Mouse (Mus musculus): Measurements from ENCODE around the gene Col6a1.

Gene Col6a1

DNA sequence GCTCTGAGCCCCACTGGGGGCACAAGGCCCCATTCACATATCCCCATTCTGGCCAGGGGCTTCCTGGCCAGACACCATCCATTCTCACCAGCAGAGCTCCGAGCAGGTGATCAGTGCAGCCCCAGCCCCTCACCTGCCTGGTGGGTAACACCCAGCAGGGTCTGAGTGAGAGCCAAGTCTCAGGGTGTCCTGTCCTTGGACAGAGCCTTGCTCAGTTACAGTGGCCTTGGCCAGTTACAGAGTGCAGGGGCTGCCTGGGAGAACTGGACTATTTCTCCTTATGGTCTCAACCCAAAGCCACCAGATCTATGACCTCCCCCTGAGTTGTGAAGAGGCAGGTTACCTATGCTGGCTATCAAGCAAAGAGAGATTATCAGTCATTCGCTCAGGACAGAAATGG lies 871 bp downstream of the Col6a1 start:
- peak; percentile 14 to 22 for DNase-seq (ENCODE audit: low spot score in 2 of 2)

DNA sequence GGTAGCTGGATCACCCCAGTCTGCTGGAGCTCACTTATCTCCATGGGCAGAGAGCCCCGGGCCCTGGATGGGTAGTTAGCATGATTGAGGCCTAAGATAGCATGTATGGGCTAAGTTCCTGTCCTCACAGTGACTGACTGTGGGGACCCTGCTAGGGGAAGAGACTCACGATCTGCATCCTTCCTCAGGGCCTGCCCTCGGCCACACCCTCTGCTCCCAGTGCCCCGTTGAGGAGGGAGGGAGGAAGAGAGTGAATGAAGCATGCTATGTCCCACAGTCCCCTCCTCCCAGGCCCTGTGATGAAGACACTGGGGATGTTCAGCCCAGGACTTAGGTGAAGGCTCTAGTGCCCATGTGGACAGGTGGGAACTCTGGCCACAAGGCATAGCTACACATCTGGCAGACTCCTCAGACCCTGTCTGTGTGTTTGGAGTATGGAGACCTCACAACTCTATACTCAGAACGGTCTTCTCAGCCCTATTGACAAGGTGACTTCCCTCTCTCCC lies 1.7 kb downstream of the Col6a1 start:
- no peak for DNase-seq (ENCODE audit: low spot score in 2 of 2)

DNA sequence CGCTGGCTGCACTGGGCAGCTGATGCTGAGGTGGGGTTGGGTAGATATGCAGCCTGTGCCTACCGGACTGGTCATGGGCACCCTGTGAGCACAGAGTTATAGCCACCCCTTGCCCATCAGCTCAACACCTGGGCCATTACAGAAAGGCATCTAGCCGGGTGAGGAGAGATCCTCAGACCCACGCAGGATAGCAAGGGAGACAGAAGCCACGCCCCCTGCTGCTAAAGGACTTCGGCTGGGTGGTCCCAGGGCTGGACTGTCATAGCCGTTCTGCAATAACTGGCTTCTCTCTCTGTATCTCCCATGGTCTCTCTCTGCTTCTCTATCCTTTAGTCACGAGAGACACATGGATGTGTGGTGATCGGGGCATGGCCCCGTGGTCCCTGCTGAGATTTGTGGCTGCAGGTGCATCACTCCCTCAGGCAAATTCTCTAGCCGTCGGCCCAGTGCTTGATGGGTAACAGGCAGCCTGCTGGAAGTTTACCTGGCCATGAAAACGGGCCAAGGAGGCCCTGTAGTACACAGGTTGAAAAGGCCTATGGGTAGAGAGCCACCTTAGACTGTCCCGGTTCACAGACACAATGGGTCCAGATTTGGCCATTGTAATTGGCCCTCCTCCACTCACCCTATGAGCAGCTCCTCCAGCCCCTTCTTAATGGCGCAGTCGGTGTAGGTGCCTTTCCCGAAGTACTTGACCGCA lies 3.1 kb downstream of the Col6a1 start:
- DNase-seq (ENCODE audit: low spot score in 2 of 2), result no peak

DNA sequence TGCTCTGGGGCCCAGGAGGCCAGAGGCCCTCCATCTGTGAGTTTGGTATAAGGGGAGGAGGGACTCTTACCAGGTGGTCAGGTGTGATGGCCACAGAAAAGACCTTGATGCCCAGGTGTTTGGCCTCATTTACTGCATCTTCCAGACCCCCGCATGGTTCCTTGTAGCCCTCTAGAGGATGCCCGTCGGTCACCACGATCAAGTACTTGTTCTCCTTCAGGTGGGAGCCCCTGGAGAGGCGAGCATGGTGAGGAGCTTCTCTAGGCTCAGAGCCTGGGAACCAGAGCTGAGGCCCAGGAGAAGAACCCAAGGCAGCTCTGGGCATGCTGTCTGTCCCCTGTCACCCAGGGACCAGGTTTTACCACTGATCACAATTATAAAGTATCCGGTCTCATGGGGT lies 4.2 kb downstream of the Col6a1 start:
- DNase-seq (ENCODE audit: low spot score in 2 of 2), result no peak

GRCm38 (mm10) chr10:76721216-76721615 lies 4.8 kb downstream of the Col6a1 start:
- DNase-seq (ENCODE audit: low spot score in 2 of 2), result no peak

GRCm38 (mm10) chr10:76717631-76718030 lies 8.3 kb downstream of the Col6a1 start:
- DNase-seq (ENCODE audit: low spot score in 2 of 2), result no peak

DNA sequence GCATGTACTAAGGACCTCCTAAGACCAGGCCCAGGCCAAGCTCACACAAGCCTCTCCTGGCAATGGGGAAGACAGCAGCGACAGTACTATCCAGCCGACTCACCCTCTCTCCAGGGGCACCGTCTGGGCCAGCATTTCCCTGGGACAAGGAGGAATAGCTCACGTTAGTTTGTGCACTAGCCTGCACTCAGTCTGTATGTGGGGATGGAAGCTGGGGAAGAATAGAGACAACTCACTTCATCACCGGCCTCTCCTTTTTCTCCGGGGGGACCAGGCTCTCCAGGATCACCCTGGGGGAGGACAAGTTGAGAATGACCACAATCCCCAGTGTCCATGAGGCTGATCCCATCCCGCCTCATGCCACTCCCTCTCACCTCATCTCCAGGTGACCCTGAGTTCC lies 8.9 kb downstream of the Col6a1 start:
- DNase-seq (ENCODE audit: low spot score in 2 of 2), result no peak

DNA sequence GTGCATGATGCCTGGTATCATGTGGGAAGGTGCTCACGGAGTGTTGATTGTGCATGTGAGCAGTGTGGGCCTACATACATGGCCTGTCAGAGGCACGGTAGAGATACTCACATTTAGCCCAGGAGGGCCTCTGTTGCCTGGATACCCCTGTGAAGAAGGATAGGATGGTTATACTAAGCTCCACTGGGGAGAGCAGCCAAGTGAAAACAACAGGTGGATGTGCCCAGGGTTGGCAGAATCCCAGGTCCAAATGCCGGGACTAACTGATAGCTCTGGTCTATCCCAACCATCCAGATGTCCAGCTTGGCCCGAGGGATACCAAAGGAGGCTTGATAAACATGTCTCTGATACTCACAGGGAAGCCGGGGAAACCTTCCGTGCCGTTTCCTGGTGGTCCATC lies 11.7 kb downstream of the Col6a1 start:
- peak; percentile 63 to 77 for DNase-seq (ENCODE audit: low spot score in 2 of 2)

DNA sequence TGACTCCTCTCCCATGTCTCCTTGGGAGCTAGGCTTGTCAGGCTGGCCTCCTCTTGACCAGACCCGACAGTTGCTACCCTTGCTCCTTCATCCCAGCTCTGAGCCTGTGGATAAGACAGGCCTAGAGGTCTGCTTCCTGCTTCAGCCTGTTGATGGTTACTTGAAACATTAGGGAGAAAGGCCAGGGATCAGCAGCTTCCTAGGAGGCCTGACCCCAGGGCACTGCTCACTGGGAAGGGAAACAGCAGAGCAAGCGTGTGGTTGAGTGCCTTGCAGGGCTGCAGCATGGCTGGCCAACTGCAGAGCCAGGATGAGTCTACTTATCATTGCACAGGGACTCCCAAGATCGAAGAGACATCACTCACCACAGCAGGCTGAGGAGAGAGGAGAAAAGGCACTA lies 13.5 kb downstream of the Col6a1 start:
- DNase-seq (ENCODE audit: low spot score in 2 of 2), result no peak

DNA sequence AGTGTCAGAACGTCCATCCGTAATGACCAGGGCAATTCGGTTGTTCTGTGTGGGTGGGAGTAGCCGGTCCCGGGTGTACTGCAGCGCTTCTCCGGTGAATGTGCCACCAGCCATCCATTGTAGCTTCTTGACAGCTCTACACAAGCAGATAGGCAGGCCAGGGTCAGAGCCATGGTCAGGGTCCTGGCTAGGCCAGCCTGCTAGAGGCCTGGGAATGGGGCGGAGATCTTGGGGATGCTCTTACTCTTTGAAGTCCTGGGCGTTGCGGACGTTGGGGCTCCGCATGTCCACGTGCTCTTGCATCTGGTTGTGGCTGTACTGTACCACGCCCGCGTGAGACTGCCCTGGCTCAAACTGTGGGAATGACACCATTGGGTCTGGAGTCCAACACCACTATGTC lies 14.6 kb downstream of the Col6a1 start:
- DNase-seq (ENCODE audit: low spot score in 2 of 2), result no peak

DNA sequence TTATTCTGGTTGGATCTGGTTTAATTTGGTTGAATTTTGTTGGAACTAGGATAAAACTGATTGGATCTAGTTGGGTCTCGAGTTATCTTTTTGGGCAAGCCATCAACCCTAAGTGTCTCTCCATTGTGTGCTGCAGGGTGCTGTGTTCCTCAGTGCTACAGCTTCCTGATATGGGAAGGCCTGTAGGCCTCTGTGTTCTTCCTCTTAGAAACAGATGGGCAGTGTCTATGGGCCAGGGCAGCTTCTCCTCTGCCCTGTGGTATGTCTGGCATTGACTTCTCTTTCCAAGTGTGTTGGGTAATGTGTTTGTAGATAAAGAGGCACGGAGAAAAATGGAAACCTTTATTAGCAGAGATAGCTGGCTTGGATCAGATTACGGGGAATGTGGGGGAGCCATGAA lies 17.5 kb downstream of the Col6a1 start:
- no peak for DNase-seq (ENCODE audit: low spot score in 2 of 2)

DNA sequence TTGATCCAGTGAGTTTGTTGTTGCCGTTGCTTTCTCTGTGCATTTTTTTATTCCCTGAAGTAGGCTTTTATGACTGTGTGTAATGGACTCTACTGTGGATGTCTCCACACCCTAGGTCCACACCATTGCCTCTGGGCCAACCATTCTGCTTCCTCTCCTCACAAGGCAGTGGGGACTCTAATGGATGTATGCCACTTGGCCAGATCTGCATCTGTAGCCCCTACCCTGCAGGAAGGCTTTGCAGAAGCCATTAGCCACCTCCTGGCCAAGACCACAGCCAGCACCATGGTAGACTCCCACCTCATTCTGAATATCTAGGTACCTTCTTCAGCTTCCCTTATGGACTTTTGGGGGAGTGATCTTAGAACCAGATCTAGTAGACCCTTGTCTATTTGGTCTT lies 18.4 kb downstream of the Col6a1 start:
- no peak for DNase-seq (ENCODE audit: low spot score in 2 of 2)

DNA sequence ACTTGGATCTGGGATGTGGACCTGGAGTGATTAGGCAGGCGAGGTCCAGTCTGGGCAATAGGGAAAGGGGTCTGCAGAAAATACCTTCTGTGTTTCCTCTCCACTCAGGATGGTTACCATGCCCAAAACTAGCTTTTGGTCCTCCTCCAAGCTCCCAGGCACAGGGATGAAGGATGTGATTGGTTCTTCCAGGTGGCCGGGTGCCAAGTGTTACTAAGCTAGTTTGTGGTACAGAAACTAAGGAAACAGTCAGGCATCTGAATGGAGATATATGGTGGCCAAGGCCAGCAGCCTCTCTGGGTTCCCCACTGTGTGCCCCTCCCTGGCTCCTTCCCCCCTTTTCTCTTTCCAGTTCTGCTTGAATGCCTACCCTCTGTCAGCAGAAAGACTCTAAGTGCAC lies 19.0 kb downstream of the Col6a1 start:
- no peak for DNase-seq (ENCODE audit: low spot score in 2 of 2)

GRCm38 (mm10) chr10:76704358-76704757 lies 21.6 kb downstream of the Col6a1 start:
- no peak for DNase-seq (ENCODE audit: low spot score in 2 of 2)

GRCm38 (mm10) chr10:76701446-76701845 lies 24.5 kb downstream of the Col6a1 start:
- no peak for DNase-seq (ENCODE audit: low spot score in 2 of 2)

GRCm38 (mm10) chr10:76699816-76700215 lies 26.2 kb downstream of the Col6a1 start:
- DNase-seq (ENCODE audit: low spot score in 2 of 2), result no peak

DNA sequence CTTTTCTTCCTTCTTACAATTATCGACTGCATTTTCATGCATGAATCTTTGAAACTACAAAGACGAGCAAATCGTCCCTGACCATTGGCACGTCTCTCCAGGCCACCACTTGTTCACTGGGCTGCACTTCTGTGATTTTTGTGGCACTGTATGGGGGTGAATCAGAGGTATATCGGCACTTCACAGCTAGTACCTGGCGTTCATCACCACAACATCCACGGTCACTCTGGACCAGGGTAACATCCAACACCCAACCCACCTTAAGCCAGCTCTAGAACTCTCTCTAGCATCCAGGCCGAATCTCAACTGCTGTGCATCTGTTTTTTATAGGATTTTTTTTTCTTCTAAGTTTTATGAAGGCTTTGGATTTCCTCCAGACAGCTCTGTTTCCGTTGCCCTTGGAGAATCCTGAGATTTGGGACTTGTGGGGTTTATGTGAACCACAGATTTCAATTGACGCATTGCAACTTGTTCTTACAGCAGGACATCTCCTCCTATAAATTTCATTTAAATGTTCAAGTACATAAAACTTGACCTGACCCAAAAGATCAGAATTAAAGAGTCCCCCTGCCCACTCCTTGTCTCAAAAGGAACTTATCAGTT lies 30.6 kb downstream of the Col6a1 start:
- DNase-seq (ENCODE audit: low spot score in 2 of 2), result no peak

DNA sequence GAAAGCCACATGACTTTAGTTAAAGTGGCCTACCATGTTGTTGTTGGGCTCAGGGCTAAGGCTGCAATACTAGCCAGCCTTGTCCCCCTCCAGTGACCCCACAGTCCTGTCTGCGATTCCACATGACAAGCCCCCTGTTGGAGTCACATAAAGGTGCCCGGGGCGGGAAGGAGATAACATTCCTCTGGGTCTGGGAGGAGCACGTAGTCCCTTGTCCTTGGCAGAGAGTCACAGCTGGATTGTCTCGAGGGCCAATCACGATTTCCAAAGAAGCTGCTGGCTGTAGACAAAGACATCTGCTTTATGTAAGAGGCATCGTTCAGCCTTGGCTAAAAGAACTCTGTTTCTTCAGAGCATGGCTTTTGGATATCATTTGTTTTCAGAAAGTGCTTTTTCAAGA lies 31.2 kb downstream of the Col6a1 start:
- no peak for DNase-seq (ENCODE audit: low spot score in 2 of 2)

DNA sequence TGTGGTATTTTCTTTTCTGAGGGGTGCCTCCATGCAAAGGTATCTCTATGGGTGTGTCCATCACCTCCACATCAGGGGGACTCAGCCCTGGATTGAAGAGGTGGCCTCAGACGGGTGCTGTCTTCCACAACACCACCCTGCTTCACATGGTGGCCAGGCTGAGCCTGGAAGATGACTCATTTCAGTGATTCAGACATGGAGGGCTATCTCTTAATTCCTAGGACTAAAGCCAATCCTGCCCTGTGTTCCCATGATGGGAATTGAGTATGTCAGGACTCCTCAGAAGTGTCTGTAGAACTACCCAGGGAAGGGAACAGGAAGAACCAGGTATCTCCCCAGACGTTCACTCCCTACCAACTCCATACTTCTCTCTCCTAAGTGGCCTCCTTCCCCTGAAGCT lies 32.5 kb downstream of the Col6a1 start:
- DNase-seq (ENCODE audit: low spot score in 2 of 2), result no peak

DNA sequence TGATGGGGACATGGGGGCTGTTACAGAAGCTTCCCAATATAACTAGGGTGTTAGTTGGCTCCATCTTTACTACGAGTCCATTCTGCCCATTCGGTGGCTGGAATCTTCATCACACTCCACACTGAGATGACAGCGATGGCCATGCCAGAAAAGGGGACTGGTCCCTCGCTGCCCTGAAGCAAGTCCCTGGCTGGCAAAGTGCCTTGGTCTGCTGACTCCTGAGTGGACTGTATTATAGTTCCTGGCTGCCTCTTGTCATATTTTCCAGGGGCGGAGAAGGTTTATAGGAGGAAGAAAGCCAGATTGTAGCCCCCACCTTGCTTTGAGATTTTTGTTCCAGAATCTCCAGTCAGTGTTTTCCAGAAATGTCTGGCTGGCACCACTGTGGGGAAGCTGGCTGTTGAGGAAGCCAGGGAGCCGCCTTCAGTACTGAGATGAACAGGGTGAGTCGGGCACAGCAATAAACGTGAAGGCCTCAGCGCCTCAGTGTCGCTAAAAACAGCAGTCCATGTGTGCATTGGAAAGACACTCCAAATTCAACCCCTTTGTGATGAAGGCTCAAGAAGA lies 40.4 kb downstream of the Col6a1 start:
- peak; percentile 32 to 38 for DNase-seq (ENCODE audit: low spot score in 2 of 2)

GRCm38 (mm10) chr10:76683977-76684376 lies 42.0 kb downstream of the Col6a1 start:
- DNase-seq (ENCODE audit: low spot score in 2 of 2), result no peak

- no peak for DNase-seq (ENCODE audit: low spot score in 2 of 2)
Measured at GRCm38 (mm10) chr10:76683461-76683860, 42.5 kb downstream of the Col6a1 start.

GRCm38 (mm10) chr10:76681882-76682281 lies 44.1 kb downstream of the Col6a1 start:
- DNase-seq (ENCODE audit: low spot score in 2 of 2), result no peak

Data from right cerebral cortex, postnatal 10 days (tissue).